ENCODE assay signal across 9 mouse cellular contexts in genomic region chrX:153237920-153238504, GRCm38 (mm10). TPM values are rescaled to one million over a fixed set of nuclear protein-coding genes. Genes with fewer than 3 reads are reported as not detected.
DNase-seq lines count a peak whose midpoint lies in the region; ATAC-seq lines count a peak whose summit lies in the region.
"Had no signal": no experiment of that assay in that cellular context is flagged by ENCODE, and none has a peak within 500 bp of the region (broad histone marks: within the 10 kb centered on the region; RNA-seq: fewer than 3 reads in every experiment).

No protein-coding gene starts in this region.

- peak; percentile 85 for DNase-seq in heart, adult 11 months
- DNase-seq in heart, adult 8-10 months (ENCODE audit: low spot score): no peak
- peak; percentile 72 to 77 for DNase-seq in cerebellum, postnatal 10 days
- DNase-seq in frontal cortex, postnatal 10 days (ENCODE audit: low spot score in 2 of 2): peak; percentile 4 to 26
- DNase-seq in kidney, adult 11 months: peak; percentile 5

- H3K9ac ChIP-seq in limb, embryonic 12.5 days (replicated peaks): peak overlapping the region; percentile 45; the same call in 1 of the 2 replicates
- H3K9ac ChIP-seq in midbrain, embryonic 15.5 days: peak overlapping the region; percentile 64
- H3K9ac ChIP-seq in stomach, embryonic 15.5 days: no peak overlapping the region

- H3K27me3 ChIP-seq in limb, embryonic 12.5 days: peaks cover 13% of the 10 kb centered on the region
- no peaks in the 10 kb centered on the region for H3K27me3 ChIP-seq in midbrain, embryonic 15.5 days (replicated peaks)
- H3K27me3 ChIP-seq in stomach, embryonic 15.5 days (replicated peaks): no peaks in the 10 kb centered on the region

- peak overlapping the region; percentile 54 for H3K4me2 ChIP-seq in limb, embryonic 12.5 days
- peak overlapping the region; percentile 55 for H3K4me2 ChIP-seq in midbrain, embryonic 15.5 days
- peak overlapping the region; percentile 69 for H3K4me2 ChIP-seq in stomach, embryonic 15.5 days

- WGBS in limb, embryonic 12.5 days: 27% methylated on average over 23 of the region's 23 CpGs
- WGBS in midbrain, embryonic 15.5 days: 21% methylated on average over 23 of the region's 23 CpGs
- WGBS in stomach, embryonic 15.5 days: 15% methylated on average over 22 of the region's 23 CpGs

- ATAC-seq in limb, embryonic 12.5 days (ENCODE audit: insufficient number of reproducible peaks, insufficient read depth, low FRiP score, low TSS enrichment, low read depth): peak; percentile 83
- peak; percentile 94 for ATAC-seq in midbrain, embryonic 15.5 days (replicated peaks)
- ATAC-seq in stomach, embryonic 15.5 days (ENCODE audit: insufficient read depth, low FRiP score, low read depth): peak; percentile 66; the same call in 1 of the 2 replicates

- peak overlapping the region; percentile 52 for H3K4me3 ChIP-seq in limb, embryonic 12.5 days (replicated peaks)
- H3K4me3 ChIP-seq in midbrain, embryonic 15.5 days: peak overlapping the region; percentile 61
- peak overlapping the region; percentile 52 for H3K4me3 ChIP-seq in stomach, embryonic 15.5 days (replicated peaks)

- no peaks in the 10 kb centered on the region for H3K4me1 ChIP-seq in limb, embryonic 12.5 days (replicated peaks)
- H3K4me1 ChIP-seq in midbrain, embryonic 15.5 days: 0 out of 2 replicates have a peak, but pooled peaks cover 3% of the 10 kb centered on the region
- no peaks in the 10 kb centered on the region for H3K4me1 ChIP-seq in stomach, embryonic 15.5 days

- H3K27ac ChIP-seq in limb, embryonic 12.5 days: 0 out of 2 replicates have a peak overlapping the region, but pooled peaks have one; percentile 23
- peak overlapping the region; percentile 86 for H3K27ac ChIP-seq in midbrain, embryonic 15.5 days
- H3K27ac ChIP-seq in stomach, embryonic 15.5 days: no peak overlapping the region

- H3K9me3 ChIP-seq in limb, embryonic 12.5 days: no peaks in the 10 kb centered on the region
- H3K9me3 ChIP-seq in midbrain, embryonic 15.5 days: no peaks in the 10 kb centered on the region
- no peaks in the 10 kb centered on the region for H3K9me3 ChIP-seq in stomach, embryonic 15.5 days

- no peaks in the 10 kb centered on the region for H3K36me3 ChIP-seq in limb, embryonic 12.5 days
- no peaks in the 10 kb centered on the region for H3K36me3 ChIP-seq in midbrain, embryonic 15.5 days (replicated peaks)
- no peaks in the 10 kb centered on the region for H3K36me3 ChIP-seq in stomach, embryonic 15.5 days

RNA-seq across cellular contexts. Expression of gene Klf8, which starts 0.7 kb away (rescaled TPM):
- total RNA-seq in heart, adult 8-10 months (2022): under 1 TPM; 0.17 to 0.82 (median 0.25) TPM
- 1.4 and 3.2 TPM in 2 replicates for polyA plus RNA-seq in limb, embryonic 12.5 days (2016; fragmentation: Nextera tagmentation; extraction: Ambion mirVana)
- 5.1 and 6.4 TPM in 2 replicates for polyA plus RNA-seq in midbrain, embryonic 15.5 days (2015; fragmentation: Nextera tagmentation; extraction: Ambion mirVana)
- 1.1 and 1.2 TPM in 2 replicates for polyA plus RNA-seq in stomach, embryonic 15.5 days (2015; fragmentation: Nextera tagmentation; extraction: Ambion mirVana)
- total RNA-seq: MEL had no signal
